Mouse (Mus musculus) forebrain, embryonic 10.5 days (tissue): ENCODE results near the gene Slirp. TPM values are rescaled to one million over a fixed set of nuclear protein-coding genes. Genes with fewer than 3 reads are reported as not detected.
A peak's percentile ranks its signal among the peaks of the same experiment; 100 is the strongest.

Source experiments
- DNase-seq: peaks from one replicate; pipeline ENCODE4 v3.0.0-alpha.2; 2017; ENCODE audit warnings: low spot score; ENCODE audit errors: extremely low spot score
- H3K27ac ChIP-seq: fragments of 300-500 bp; sonication (generic); 2 replicates; pipeline ENCODE4 v1.5.1; 2016; ENCODE audit warnings: mild to moderate bottlenecking
- H3K27me3 ChIP-seq: fragments of 300-500 bp; sonication (generic); 2 replicates; pipeline ENCODE4 v1.6.1; 2016; ENCODE audit warnings: mild to moderate bottlenecking; ENCODE audit not compliant: poor library complexity, severe bottlenecking
- H3K36me3 ChIP-seq: fragments of 300-500 bp; sonication (generic); replicated peaks from 2 replicates; pipeline ENCODE4 v1.6.1; 2016; ENCODE audit warnings: mild to moderate bottlenecking, moderate library complexity
- H3K4me1 ChIP-seq: fragments of 300-500 bp; sonication (generic); 2 replicates; pipeline ENCODE4 v1.6.1; 2016
- H3K4me3 ChIP-seq: fragments of 300-500 bp; sonication (generic); 2 replicates; pipeline ENCODE4 v1.5.1; 2016; ENCODE audit warnings: mild to moderate bottlenecking, moderate library complexity
- H3K9me3 ChIP-seq: fragments of 300-500 bp; sonication (generic); 2 replicates; pipeline ENCODE4 v1.6.1; 2016; ENCODE audit warnings: mild to moderate bottlenecking, moderate library complexity
- WGBS: fragments of 180-500 bp; shearing (Covaris S2); methylation state at CpG from one replicate; pipeline ENCODE4 v1.1.7; 2016; 5-methylcytosine and 5-hydroxymethylcytosine counted together
- polyA plus RNA-seq: library from polyadenylated mRNA; unstranded; fragments of >200 nt; fragmentation: Nextera tagmentation; extraction: Ambion mirVana; gene quantifications from 2 replicates; pipeline ENCODE4 v1.2.1, GENCODE M21; 2016

Slirp gene
- polyA plus RNA-seq, 1 experiment from 2014 or later: 319 TPM

- Histone ChIP-seq H3K36me3 (no peaks in the 10 kb centered on the region), H3K9me3 (no peaks in the 10 kb centered on the region), H3K4me3 (no peak overlapping the region), H3K4me1 (peaks cover 21% of the 10 kb centered on the region), H3K27me3 (no peaks in the 10 kb centered on the region), H3K27ac (no peak overlapping the region)
- no peak for DNase-seq
- 84% methylated on average over 4 of the region's 4 CpGs for WGBS
Measured at GRCm38 (mm10) chr12:87415358-87415757, 28.3 kb upstream of the Slirp start.

GRCm38 (mm10) chr12:87416690-87417089 is 27.0 kb upstream of the Slirp start:
- Histone ChIP-seq H3K4me3 (no peak overlapping the region), H3K4me1 (peaks cover 16% of the 10 kb centered on the region), H3K27me3 (no peaks in the 10 kb centered on the region), H3K36me3 (peaks cover under 1% of the 10 kb centered on the region), H3K9me3 (no peaks in the 10 kb centered on the region), H3K27ac (no peak overlapping the region)
- 42% methylated on average over 7 of the region's 7 CpGs for WGBS
- DNase-seq: peak; percentile 53

GRCm38 (mm10) chr12:87418921-87419320 is 24.8 kb upstream of the Slirp start:
- Histone ChIP-seq H3K36me3 (peaks cover 21% of the 10 kb centered on the region), H3K27me3 (no peaks in the 10 kb centered on the region), H3K4me1 (peaks cover 16% of the 10 kb centered on the region), H3K4me3 (no peak overlapping the region), H3K9me3 (no peaks in the 10 kb centered on the region), H3K27ac (peak overlapping the region; percentile 48; the same call in 1 of the 2 replicates)
- DNase-seq: peak; percentile 27
- 57% methylated on average over 5 of the region's 5 CpGs for WGBS

DNA sequence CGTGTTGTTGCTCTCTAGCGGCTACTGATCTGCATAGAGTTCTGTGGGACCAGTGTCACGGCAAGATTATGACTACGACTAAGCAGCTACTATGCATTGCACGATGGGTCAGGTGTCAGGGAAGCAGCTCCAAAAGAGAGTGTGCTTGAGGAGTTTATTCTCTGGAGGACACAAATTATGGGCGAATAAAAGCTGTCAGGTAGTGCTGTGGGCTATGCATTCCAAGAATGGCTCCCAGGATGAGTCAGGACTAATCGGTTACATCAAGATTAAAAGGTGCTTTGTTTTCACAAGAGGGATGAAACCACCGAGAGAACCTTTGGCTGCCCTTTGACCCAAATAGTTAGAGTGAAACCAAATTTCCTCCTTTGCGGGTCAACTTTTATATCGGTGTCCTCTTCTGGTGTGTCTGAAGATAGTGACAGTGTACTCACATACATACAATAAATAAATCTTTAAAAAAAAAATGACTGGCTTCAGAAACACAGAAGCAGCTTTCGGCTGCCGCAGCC is 23.7 kb upstream of the Slirp start:
- no peaks in the 10 kb centered on the region for H3K9me3 ChIP-seq
- peaks cover 31% of the 10 kb centered on the region for H3K36me3 ChIP-seq
- peaks cover 24% of the 10 kb centered on the region for H3K4me1 ChIP-seq
- peak overlapping the region; percentile 48; the same call in 1 of the 2 replicates for H3K27ac ChIP-seq
- H3K4me3 ChIP-seq: no peak overlapping the region
- no peak for DNase-seq
- WGBS: 80% methylated on average over 12 of the region's 12 CpGs
- no peaks in the 10 kb centered on the region for H3K27me3 ChIP-seq

- Histone ChIP-seq H3K4me3 (no peak overlapping the region), H3K27me3 (no peaks in the 10 kb centered on the region), H3K4me1 (peaks cover 24% of the 10 kb centered on the region), H3K36me3 (peaks cover 48% of the 10 kb centered on the region), H3K9me3 (no peaks in the 10 kb centered on the region), H3K27ac (no peak overlapping the region)
- 90% methylated on average over 5 of the region's 5 CpGs for WGBS
- no peak for DNase-seq
Measured at GRCm38 (mm10) chr12:87421708-87422507, 21.8 kb upstream of the Slirp start.

DNA sequence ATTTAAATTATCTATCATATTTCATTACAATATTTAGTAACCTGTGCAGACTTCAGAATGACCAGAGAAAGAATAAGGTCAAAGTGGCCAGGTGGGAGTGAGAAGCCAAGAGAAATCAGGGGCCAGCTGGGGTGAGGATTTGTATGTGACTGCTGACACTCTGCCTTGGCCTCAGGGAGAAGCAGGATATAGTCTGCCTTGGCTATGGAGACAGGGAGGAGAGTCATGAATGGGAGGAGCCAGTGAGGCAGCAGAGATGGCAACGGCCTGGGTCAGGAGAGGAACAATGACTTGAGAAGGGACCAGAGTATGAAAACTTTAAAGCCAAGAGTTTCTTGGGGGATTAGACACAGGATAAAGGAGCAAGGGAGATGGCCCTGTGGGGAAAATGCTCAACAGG is 20.0 kb upstream of the Slirp start:
- no peak overlapping the region for H3K4me3 ChIP-seq
- peaks cover 66% of the 10 kb centered on the region for H3K36me3 ChIP-seq
- peaks cover 22% of the 10 kb centered on the region for H3K4me1 ChIP-seq
- no peaks in the 10 kb centered on the region for H3K27me3 ChIP-seq
- DNase-seq: no peak
- 39% methylated on average over 1 of the region's 1 CpGs for WGBS
- no peaks in the 10 kb centered on the region for H3K9me3 ChIP-seq
- no peak overlapping the region for H3K27ac ChIP-seq

DNA sequence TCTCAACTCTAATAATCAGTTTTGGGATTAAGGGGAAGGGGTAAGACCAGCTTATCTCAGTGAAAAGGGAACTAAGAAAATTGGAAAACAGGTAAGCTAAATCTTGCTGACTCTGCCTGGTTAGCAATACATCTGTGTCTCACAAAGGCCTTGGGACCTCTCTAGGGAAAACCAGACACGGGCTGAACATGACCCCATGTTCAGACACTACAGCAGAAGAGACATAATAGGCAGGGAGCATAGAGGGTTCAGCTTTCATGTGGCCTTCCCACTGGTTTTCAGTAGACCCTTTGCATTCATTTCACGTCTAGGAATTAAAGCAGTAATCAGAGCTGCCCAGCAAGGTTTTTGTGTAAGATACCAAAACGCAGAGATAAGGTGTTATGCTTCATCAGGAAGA is 19.2 kb upstream of the Slirp start:
- Histone ChIP-seq H3K27ac (no peak overlapping the region), H3K4me1 (peaks cover 14% of the 10 kb centered on the region), H3K36me3 (peaks cover 74% of the 10 kb centered on the region), H3K9me3 (no peaks in the 10 kb centered on the region), H3K4me3 (no peak overlapping the region), H3K27me3 (no peaks in the 10 kb centered on the region)
- no peak for DNase-seq
- 31% methylated on average over 3 of the region's 3 CpGs for WGBS

- H3K9me3 ChIP-seq: no peaks in the 10 kb centered on the region
- peaks cover 8% of the 10 kb centered on the region for H3K4me1 ChIP-seq
- DNase-seq: no peak
- H3K36me3 ChIP-seq: peaks cover 94% of the 10 kb centered on the region
- H3K27me3 ChIP-seq: no peaks in the 10 kb centered on the region
- H3K27ac ChIP-seq: no peak overlapping the region
- WGBS: 92% methylated on average over 5 of the region's 5 CpGs
- no peak overlapping the region for H3K4me3 ChIP-seq
Measured at GRCm38 (mm10) chr12:87426354-87427031, 17.2 kb upstream of the Slirp start.

DNA sequence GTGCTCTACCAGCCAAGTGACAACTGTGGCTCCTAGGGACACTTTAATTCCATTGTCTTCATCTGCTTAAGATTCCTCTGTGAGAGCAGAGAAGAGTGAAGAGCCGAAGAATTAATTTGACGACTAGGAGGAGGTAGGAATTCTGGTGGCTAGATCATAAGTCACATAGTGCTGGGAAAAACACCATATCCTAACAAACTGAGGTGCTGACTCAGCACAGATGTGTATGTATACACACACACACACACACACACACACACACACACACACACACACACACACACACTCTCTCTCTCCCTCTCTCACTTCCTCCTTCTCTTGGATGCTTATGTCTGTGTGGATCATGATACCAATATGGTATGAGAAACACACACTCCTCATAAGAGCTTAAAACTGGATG is 15.4 kb upstream of the Slirp start:
- H3K4me3 ChIP-seq: no peak overlapping the region
- no peaks in the 10 kb centered on the region for H3K9me3 ChIP-seq
- H3K27ac ChIP-seq: no peak overlapping the region
- no peak for DNase-seq
- H3K27me3 ChIP-seq: no peaks in the 10 kb centered on the region
- peaks cover 98% of the 10 kb centered on the region for H3K36me3 ChIP-seq
- WGBS: 91% methylated on average over 2 of the region's 2 CpGs
- H3K4me1 ChIP-seq: peaks cover 8% of the 10 kb centered on the region

DNA sequence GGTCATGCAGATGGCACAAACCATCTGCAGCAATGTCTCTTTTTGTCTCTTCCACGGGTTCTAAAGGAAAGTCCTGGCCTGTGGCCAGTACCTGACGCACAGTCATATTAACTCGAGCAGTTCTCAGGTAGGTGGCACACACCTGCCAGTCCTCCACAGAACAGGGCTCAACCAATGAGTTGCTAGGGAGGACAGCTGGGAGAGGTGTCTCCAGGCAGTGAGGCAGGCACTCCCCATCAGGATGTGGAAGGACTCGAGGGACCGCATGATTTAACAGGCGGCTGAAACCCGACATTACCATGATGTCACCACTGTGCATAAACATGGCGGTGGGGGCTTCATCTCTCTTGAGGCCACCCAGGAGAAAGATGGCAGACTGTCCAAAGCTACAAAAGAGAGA is 14.8 kb upstream of the Slirp start:
- peaks cover 8% of the 10 kb centered on the region for H3K4me1 ChIP-seq
- no peak for DNase-seq
- H3K9me3 ChIP-seq: no peaks in the 10 kb centered on the region
- 92% methylated on average over 8 of the region's 8 CpGs for WGBS
- no peaks in the 10 kb centered on the region for H3K27me3 ChIP-seq
- H3K27ac ChIP-seq: no peak overlapping the region
- H3K4me3 ChIP-seq: no peak overlapping the region
- H3K36me3 ChIP-seq: peaks cover 98% of the 10 kb centered on the region

GRCm38 (mm10) chr12:87442177-87443114 is 1.2 kb upstream of the Slirp start:
- H3K27ac ChIP-seq: peak overlapping the region; percentile 95
- H3K27me3 ChIP-seq: no peaks in the 10 kb centered on the region
- DNase-seq: no peak
- H3K4me3 ChIP-seq: peak overlapping the region; percentile 86
- whole genome bisulfite sequencing: 43% methylated on average over 12 of the region's 12 CpGs
- no peaks in the 10 kb centered on the region for H3K9me3 ChIP-seq
- peaks cover 25% of the 10 kb centered on the region for H3K4me1 ChIP-seq
- peaks cover 67% of the 10 kb centered on the region for H3K36me3 ChIP-seq

DNA sequence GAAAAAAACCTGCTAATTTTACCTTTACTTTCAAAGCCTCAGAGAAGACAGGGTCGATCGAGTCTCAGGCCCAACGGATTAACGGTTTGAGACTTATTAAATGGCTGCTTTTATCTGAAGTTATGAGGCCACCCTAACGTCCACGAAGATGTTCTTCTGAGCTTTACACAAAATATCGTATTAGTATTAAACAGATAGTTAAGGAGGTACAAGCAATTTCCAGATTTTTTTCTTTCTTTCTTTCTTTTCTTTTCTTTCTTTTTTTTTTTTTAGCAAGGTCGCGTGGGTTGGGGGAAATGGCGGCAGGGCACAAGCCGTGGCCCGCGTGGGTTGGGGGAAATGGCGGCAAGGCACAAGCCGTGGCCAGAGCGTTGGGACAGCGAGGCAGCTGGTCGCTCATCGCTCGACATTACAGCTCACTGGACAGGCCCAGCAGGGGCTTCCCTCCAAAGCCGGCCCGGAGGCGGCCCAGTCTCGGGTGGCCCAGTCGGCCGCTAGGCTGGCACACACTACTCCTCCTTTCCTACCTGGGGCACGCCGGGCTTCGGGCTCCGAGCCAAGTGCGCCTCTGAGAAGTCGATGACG is 489 bp upstream of the Slirp start:
- H3K27ac ChIP-seq: peak overlapping the region; percentile 95
- H3K27me3 ChIP-seq: no peaks in the 10 kb centered on the region
- H3K36me3 ChIP-seq: peaks cover 67% of the 10 kb centered on the region
- no peak for DNase-seq
- WGBS: 0% methylated on average over 33 of the region's 33 CpGs
- H3K9me3 ChIP-seq: no peaks in the 10 kb centered on the region
- peak overlapping the region; percentile 86 for H3K4me3 ChIP-seq
- peaks cover 25% of the 10 kb centered on the region for H3K4me1 ChIP-seq
